In genomic region chr2:91236601-91237510, GRCm38 (mm10) we compare ENCODE assay signal across 8 mouse cellular contexts. TPM values are rescaled to one million over a fixed set of nuclear protein-coding genes. Genes with fewer than 3 reads are reported as not detected.
DNase-seq lines count a peak whose midpoint lies in the region; ATAC-seq and TF ChIP-seq lines count a peak whose summit lies in the region.

Gene Ddb2, minus strand, starts transcription at chr2:91236982.

- H3K4me3 ChIP-seq in G1E (ENCODE audit: low read depth, low read length): peak within 1 kb of the TSS; percentile 82
- peak within 1 kb of the TSS; percentile 65 for H3K4me3 ChIP-seq in forebrain, embryonic 16.5 days (replicated peaks; ENCODE audit: low read length)
- peak within 1 kb of the TSS; percentile 89 for H3K4me3 ChIP-seq in layer of hippocampus, adult 2 months
- peak within 1 kb of the TSS; percentile 68 for H3K4me3 ChIP-seq in lung, embryonic 14.5 days (ENCODE audit: low read depth, low read length)
- peak within 1 kb of the TSS; percentile 67 for H3K4me3 ChIP-seq in olfactory bulb, adult 2 months (ENCODE audit: insufficient read depth, low read depth, low read length)
- H3K4me3 ChIP-seq in thymus, adult 2 months (ENCODE audit: control insufficient read depth, insufficient read depth, low read length): peak within 1 kb of the TSS; percentile 65

- ATAC-seq in G1E (ENCODE audit: extremely low read depth, insufficient number of reproducible peaks, low FRiP score, poor library complexity, severe bottlenecking): peak; percentile 96
- peak; percentile 98 for ATAC-seq in forebrain, embryonic 16.5 days
- ATAC-seq in lung, embryonic 14.5 days (ENCODE audit: insufficient read depth): peak; percentile 99

- peak within 1 kb of the TSS; percentile 96 for H3K27ac ChIP-seq in forebrain, embryonic 16.5 days (ENCODE audit: low read length)
- peak within 1 kb of the TSS; percentile 87 for H3K27ac ChIP-seq in layer of hippocampus, adult 2 months
- H3K27ac ChIP-seq in lung, embryonic 14.5 days (ENCODE audit: low read depth): peak within 1 kb of the TSS; percentile 88
- H3K27ac ChIP-seq in olfactory bulb, adult 2 months (ENCODE audit: insufficient read depth, low read depth, low read length): peak within 1 kb of the TSS; percentile 92
- peak within 1 kb of the TSS; percentile 87 for H3K27ac ChIP-seq in thymus, adult 2 months (ENCODE audit: control insufficient read depth, insufficient read depth, low read length)

- TF ChIP-seq CTCF in G1E (IDR thresholded peaks at IDR 0.05; ENCODE audit: low read depth, low read length): no peak
- TF ChIP-seq CTCF in layer of hippocampus, adult 2 months (conservative IDR thresholded peaks at IDR 0.05): no peak
- no peak for TF ChIP-seq CTCF in lung, embryonic 14.5 days (IDR thresholded peaks at IDR 0.05; ENCODE audit: low read depth)
- TF ChIP-seq CTCF in olfactory bulb, adult 2 months (IDR thresholded peaks at IDR 0.05; ENCODE audit: insufficient read depth, low read depth, low read length): no peak
- TF ChIP-seq CTCF in thymus, adult 2 months (IDR thresholded peaks at IDR 0.05; ENCODE audit: borderline replicate concordance, control insufficient read depth, extremely low read depth, insufficient read depth, low read length, poor library complexity): no peak

- H3K4me2 ChIP-seq in forebrain, embryonic 16.5 days (ENCODE audit: low read length): peak within 1 kb of the TSS; percentile 87
- H3K4me2 ChIP-seq in lung, embryonic 14.5 days: peak within 1 kb of the TSS; percentile 91

- intact Hi-C loops in heart, postnatal 36 days (cut with DNase I): loop anchor here (1.0 to 2.0 kb wide), 3 partner anchors 19 to 35 kb away; partner anchors contain the start of genes Acp2, Arfgap2 and Nr1h3

- H3K36me3 ChIP-seq in G1E (replicated peaks): peaks cover 23% of the 10 kb centered on the region
- H3K36me3 ChIP-seq in forebrain, embryonic 16.5 days (ENCODE audit: control insufficient read depth, insufficient read depth): peaks cover 3% of the 10 kb centered on the region; the same call in 1 of the 2 replicates
- H3K36me3 ChIP-seq in lung, embryonic 14.5 days (ENCODE audit: insufficient read depth): no peaks in the 10 kb centered on the region
- H3K36me3 ChIP-seq in thymus, adult 2 months (ENCODE audit: control insufficient read depth, insufficient read depth, low read length): peaks cover 9% of the 10 kb centered on the region; the same call in 1 of the 2 replicates

- H3K9ac ChIP-seq in forebrain, embryonic 16.5 days (replicated peaks; ENCODE audit: low read depth, low read length): peak within 1 kb of the TSS; percentile 66
- peak within 1 kb of the TSS; percentile 74 for H3K9ac ChIP-seq in lung, embryonic 14.5 days

- DNase-seq in G1E (ENCODE audit: low spot score): peak; percentile 78
- DNase-seq in cerebellum, adult 18-20 months: peak; percentile 88 to 92
- peak; percentile 86 to 87 for DNase-seq in heart, postnatal 36 days
- peak; percentile 91 for DNase-seq in layer of hippocampus, adult 2 months (ENCODE audit: low spot score in 2 of 2)
- DNase-seq in lung, embryonic 14.5 days: peak; percentile 97
- DNase-seq in thymus, adult 2 months: peak; percentile 90

- TF ChIP-seq POLR2A in olfactory bulb, adult 2 months (IDR thresholded peaks at IDR 0.05; ENCODE audit: insufficient read depth, low read depth, low read length): peak; percentile 30; the same call in 1 of the 2 replicates
- peak; percentile 70; the same call in 1 of the 2 replicates for TF ChIP-seq POLR2A in thymus, adult 2 months (IDR thresholded peaks at IDR 0.05; ENCODE audit: control insufficient read depth, extremely low read depth, insufficient read depth, low read length, poor library complexity)

- no peaks in the 10 kb centered on the region for H3K27me3 ChIP-seq in G1E (ENCODE audit: insufficient read depth, low read length)
- H3K27me3 ChIP-seq in forebrain, embryonic 16.5 days (replicated peaks; ENCODE audit: control insufficient read depth, insufficient read depth, low read length): no peaks in the 10 kb centered on the region
- H3K27me3 ChIP-seq in lung, embryonic 14.5 days (ENCODE audit: insufficient read depth, low read length): no peaks in the 10 kb centered on the region
- no peaks in the 10 kb centered on the region for H3K27me3 ChIP-seq in thymus, adult 2 months (ENCODE audit: control insufficient read depth, insufficient read depth, low read length)

- peaks cover 14% of the 10 kb centered on the region for H3K4me1 ChIP-seq in G1E (ENCODE audit: insufficient read depth, low read depth, low read length)
- H3K4me1 ChIP-seq in forebrain, embryonic 16.5 days (replicated peaks; ENCODE audit: control insufficient read depth, insufficient read depth, low read length): peaks cover 10% of the 10 kb centered on the region
- H3K4me1 ChIP-seq in lung, embryonic 14.5 days (ENCODE audit: insufficient read depth): no peaks in the 10 kb centered on the region
- H3K4me1 ChIP-seq in olfactory bulb, adult 2 months (ENCODE audit: control insufficient read depth, insufficient read depth, low read length): peaks cover 3% of the 10 kb centered on the region; the same call in 1 of the 2 replicates
- peaks cover 3% of the 10 kb centered on the region; the same call in 1 of the 2 replicates for H3K4me1 ChIP-seq in thymus, adult 2 months (replicated peaks; ENCODE audit: control insufficient read depth, insufficient read depth, low read length)

- WGBS in forebrain, embryonic 16.5 days: under 1% methylated on average over 46 of the region's 48 CpGs
- WGBS in lung, embryonic 14.5 days: under 1% methylated on average over 48 of the region's 48 CpGs
- WGBS in olfactory bulb, adult 2 months: 1% methylated on average over 48 of the region's 48 CpGs
- WGBS in thymus, adult 2 months: under 1% methylated on average over 48 of the region's 48 CpGs

- H3K9me3 ChIP-seq in G1E (replicated peaks): no peaks in the 10 kb centered on the region
- no peaks in the 10 kb centered on the region for H3K9me3 ChIP-seq in forebrain, embryonic 16.5 days (ENCODE audit: control insufficient read depth, low read length)
- no peaks in the 10 kb centered on the region for H3K9me3 ChIP-seq in lung, embryonic 14.5 days (ENCODE audit: low read depth, low read length)

RNA-seq across cellular contexts. Expression of gene Ddb2, which starts in this region (rescaled TPM):
- total RNA-seq in G1E (2014; fragmentation: Nextera tagmentation) (12.9 and 18.7 TPM in 2 replicates), G1E (2017) (15.2 and 18.5 TPM in 2 replicates)
- 1.3 and 1.5 TPM in 2 replicates for polyA plus RNA-seq in G1E (2012)
- 16.6 and 17.0 TPM in 2 replicates for polyA plus RNA-seq in forebrain, embryonic 16.5 days (2015; fragmentation: Nextera tagmentation; extraction: Ambion mirVana)
- total RNA-seq in heart, postnatal 36 days (2021): 1 to 10 TPM; 3.0 to 3.9 TPM
- total RNA-seq in layer of hippocampus, adult 2 months (2021): 10 to 100 TPM; 12.9 to 13.1 TPM
- 14.6 and 17.3 TPM in 2 replicates for polyA plus RNA-seq in lung, embryonic 14.5 days (2014; fragmentation: Nextera tagmentation; extraction: Ambion mirVana)
- polyA plus RNA-seq in olfactory bulb, adult 2 months (2012; ENCODE audit: insufficient read depth, insufficient read length, low replicate concordance, missing spikeins): not detected in 2 replicates
- polyA plus RNA-seq in thymus, adult 2 months (2012; rRNA removed): 51.2 and 65.7 TPM in 2 replicates

Comparison
In these comparisons a context has a peak if more than half of its experiments do, and no peak if none do; other contexts are left out.
1. Peak in every context shown above with its lines: DNase-seq, ATAC-seq, H3K4me3 ChIP-seq and H3K27ac ChIP-seq.